Mouse (Mus musculus) hindbrain, embryonic 10.5 days (tissue): ENCODE results near the gene Rassf3. TPM values are rescaled to one million over a fixed set of nuclear protein-coding genes. Genes with fewer than 3 reads are reported as not detected.

ENCODE experiments used
- polyA plus RNA-seq: library from polyadenylated mRNA; unstranded; fragments of >200 nt; fragmentation: Nextera tagmentation; extraction: Ambion mirVana; gene quantifications from 2 replicates; pipeline ENCODE4 v1.2.1, GENCODE M21; 2016

Rassf3 gene
- polyA plus RNA-seq, 1 experiment from 2014 or later: 8.0 TPM

Other genes with a start within 250 kb of the Rassf3 start
- 3.1 and 4.1 TPM in 2 replicates for gene Tbc1d30, start 125.1 kb downstream of the Rassf3 start, polyA plus RNA-seq
- 39.5 and 39.9 TPM in 2 replicates for gene Gns, start 111.3 kb downstream of the Rassf3 start, polyA plus RNA-seq
- gene Tbk1, start 110.4 kb upstream of the Rassf3 start, polyA plus RNA-seq: 29.7 and 30.6 TPM in 2 replicates
- 42.4 and 51.5 TPM in 2 replicates for gene Xpot, start 150.0 kb upstream of the Rassf3 start, polyA plus RNA-seq
- 0.11 TPM in 1 of 2 replicates, not detected in the other for gene D930020B18Rik, start 165.2 kb upstream of the Rassf3 start, polyA plus RNA-seq